Mouse (Mus musculus) midbrain, embryonic 13.5 days (tissue): ENCODE results near the gene Upk2. TPM values are rescaled to one million over a fixed set of nuclear protein-coding genes. Genes with fewer than 3 reads are reported as not detected.
A peak's percentile ranks its signal among the peaks of the same experiment; 100 is the strongest.
"Not testable (repeated sequence)": the region's sequence is repeated elsewhere in the genome, so short reads cannot be mapped to it uniquely, and the experiment has no call there.

Experiments used
- ATAC-seq: fragments of 200-750 bp; cut with Nextera tagmentation; 2 replicates; pipeline ENCODE4 v1.8.0; 2017; ENCODE audit warnings: mild to moderate bottlenecking, moderate TSS enrichment, moderate library complexity
- H3K27ac ChIP-seq: fragments of 300-500 bp; sonication (generic); 2 replicates; pipeline ENCODE4 v1.5.1; 2015; ENCODE audit warnings: inconsistent platforms, mild to moderate bottlenecking, moderate library complexity
- H3K27me3 ChIP-seq: fragments of 300-500 bp; sonication (generic); 2 replicates; pipeline ENCODE4 v1.6.1; 2015; ENCODE audit warnings: mild to moderate bottlenecking, inconsistent platforms
- H3K36me3 ChIP-seq: fragments of 300-500 bp; sonication (generic); 2 replicates; pipeline ENCODE4 v1.6.1; 2015; ENCODE audit warnings: mild to moderate bottlenecking, inconsistent platforms
- H3K4me1 ChIP-seq: fragments of 300-500 bp; sonication (generic); replicated peaks from 2 replicates; pipeline ENCODE4 v1.6.1; 2015; ENCODE audit warnings: inconsistent platforms
- H3K4me2 ChIP-seq: fragments of 300-500 bp; sonication (generic); replicated peaks from 2 replicates; pipeline ENCODE4 v1.6.1; 2015; ENCODE audit warnings: moderate library complexity, mild to moderate bottlenecking, inconsistent platforms
- H3K4me3 ChIP-seq: fragments of 300-500 bp; sonication (generic); replicated peaks from 2 replicates; pipeline ENCODE4 v1.5.1; 2015; ENCODE audit warnings: mild to moderate bottlenecking, inconsistent platforms
- H3K9ac ChIP-seq: fragments of 300-500 bp; sonication (generic); replicated peaks from 2 replicates; pipeline ENCODE4 v1.6.1; 2015; ENCODE audit warnings: mild to moderate bottlenecking, inconsistent platforms
- H3K9me3 ChIP-seq: fragments of 300-500 bp; sonication (generic); 2 replicates; pipeline ENCODE4 v1.6.1; 2016; ENCODE audit warnings: mild to moderate bottlenecking, inconsistent platforms
- WGBS: fragments of 180-500 bp; shearing (Covaris S2); methylation state at CpG from one replicate; pipeline ENCODE4 v1.1.7; 2015; 5-methylcytosine and 5-hydroxymethylcytosine counted together
- polyA plus RNA-seq: library from polyadenylated mRNA; unstranded; fragments of >200 nt; fragmentation: Nextera tagmentation; extraction: Ambion mirVana; gene quantifications from 2 replicates; pipeline ENCODE4 v1.2.1, GENCODE M21; 2015

The Upk2 gene
- polyA plus RNA-seq, 1 experiment from 2014 or later: not detected

- no peak overlapping the region for H3K9ac ChIP-seq
- peaks cover 58% of the 10 kb centered on the region for H3K36me3 ChIP-seq
- no peak overlapping the region for H3K27ac ChIP-seq
- ATAC-seq: no peak
- H3K9me3 ChIP-seq: no peaks in the 10 kb centered on the region
- H3K27me3 ChIP-seq: no peaks in the 10 kb centered on the region
- no peak overlapping the region for H3K4me3 ChIP-seq
- H3K4me2 ChIP-seq: no peak overlapping the region
- peaks cover 22% of the 10 kb centered on the region for H3K4me1 ChIP-seq
- 87% methylated on average over 4 of the region's 4 CpGs for WGBS
These were observed 42.5 kb downstream of the Upk2 start for GRCm38 (mm10) chr9:44412306-44412705.

GRCm38 (mm10) chr9:44411601-44412130 is 43.1 kb downstream of the Upk2 start:
- Histone ChIP-seq H3K9me3 (no peaks in the 10 kb centered on the region), H3K36me3 (peaks cover 58% of the 10 kb centered on the region), H3K27me3 (no peaks in the 10 kb centered on the region), H3K4me1 (peaks cover 18% of the 10 kb centered on the region), H3K9ac (no peak overlapping the region), H3K4me2 (no peak overlapping the region), H3K4me3 (no peak overlapping the region), H3K27ac (no peak overlapping the region)
- WGBS: 94% methylated on average over 1 of the region's 1 CpGs
- no peak for ATAC-seq

- WGBS: 90% methylated on average over 2 of the region's 2 CpGs
- Histone ChIP-seq H3K4me3 (no peak overlapping the region), H3K4me2 (no peak overlapping the region), H3K27ac (no peak overlapping the region), H3K4me1 (peaks cover 22% of the 10 kb centered on the region), H3K9ac (no peak overlapping the region), H3K27me3 (no peaks in the 10 kb centered on the region), H3K9me3 (no peaks in the 10 kb centered on the region), H3K36me3 (peaks cover 58% of the 10 kb centered on the region)
- no peak for ATAC-seq
These were observed 44.0 kb downstream of the Upk2 start for GRCm38 (mm10) chr9:44410647-44411336.

GRCm38 (mm10) chr9:44408693-44409092 is 46.1 kb downstream of the Upk2 start:
- peak overlapping the region; percentile 81 for H3K4me2 ChIP-seq
- H3K27me3 ChIP-seq, ATAC-seq, H3K9ac ChIP-seq, H3K27ac ChIP-seq, H3K9me3 ChIP-seq: not testable (repeated sequence)
- peak overlapping the region; percentile 75 for H3K4me3 ChIP-seq
- WGBS: 88% methylated on average over 9 of the region's 9 CpGs
- H3K36me3 ChIP-seq: peaks cover 65% of the 10 kb centered on the region
- H3K4me1 ChIP-seq: peaks cover 39% of the 10 kb centered on the region

- Histone ChIP-seq H3K27ac (peak overlapping the region; percentile 94), H3K9ac (peak overlapping the region; percentile 84), H3K4me3 (peak overlapping the region; percentile 75), H3K4me2 (peak overlapping the region; percentile 81), H3K9me3 (no peaks in the 10 kb centered on the region), H3K27me3 (no peaks in the 10 kb centered on the region), H3K36me3 (peaks cover 67% of the 10 kb centered on the region), H3K4me1 (peaks cover 41% of the 10 kb centered on the region)
- under 1% methylated on average over 24 of the region's 24 CpGs for WGBS
- ATAC-seq: no peak
These were observed 47.1 kb downstream of the Upk2 start for GRCm38 (mm10) chr9:44407752-44408097.

GRCm38 (mm10) chr9:44406906-44407751 is 47.6 kb downstream of the Upk2 start, which contains the start of the genes Rps25 and Trappc4:
Gene Rps25, plus strand, starts transcription at chr9:44407139.
Gene Trappc4, minus strand, starts transcription at chr9:44407600.
- under 1% methylated on average over 51 of the region's 51 CpGs for WGBS
- no peaks in the 10 kb centered on the region for H3K27me3 ChIP-seq
- H3K4me3 ChIP-seq: peak within 1 kb of the TSS; percentile 75
- H3K4me2 ChIP-seq: peak within 1 kb of the TSS; percentile 81
- peaks cover 41% of the 10 kb centered on the region for H3K4me1 ChIP-seq
- peaks cover 67% of the 10 kb centered on the region for H3K36me3 ChIP-seq
- no peaks in the 10 kb centered on the region for H3K9me3 ChIP-seq
- peak within 1 kb of the TSS; percentile 94 for H3K27ac ChIP-seq
- peak; percentile 98 for ATAC-seq
- peak within 1 kb of the TSS; percentile 84 for H3K9ac ChIP-seq

- Histone ChIP-seq H3K4me2 (no peak overlapping the region), H3K9ac (no peak overlapping the region), H3K36me3 (peaks cover 67% of the 10 kb centered on the region), H3K27me3 (no peaks in the 10 kb centered on the region), H3K27ac (no peak overlapping the region), H3K4me1 (peaks cover 41% of the 10 kb centered on the region), H3K4me3 (no peak overlapping the region), H3K9me3 (no peaks in the 10 kb centered on the region)
- 86% methylated on average over 3 of the region's 3 CpGs for WGBS
- no peak for ATAC-seq
These were observed 49.8 kb downstream of the Upk2 start for GRCm38 (mm10) chr9:44405011-44405410.

Other genes with a start within 250 kb of the Upk2 start
- 26.2 and 28.5 TPM in 2 replicates for gene Cbl, start 220.9 kb downstream of the Upk2 start, polyA plus RNA-seq
- not detected in 2 replicates for gene Ccdc153, start 214.3 kb downstream of the Upk2 start, polyA plus RNA-seq
- gene Pdzd3, start 203.5 kb downstream of the Upk2 start, polyA plus RNA-seq: 0.48 and 0.64 TPM in 2 replicates
- 3.3 and 3.5 TPM in 2 replicates for gene Nlrx1, start 186.4 kb downstream of the Upk2 start, polyA plus RNA-seq
- gene Abcg4, start 166.4 kb downstream of the Upk2 start, polyA plus RNA-seq: 17.3 and 18.1 TPM in 2 replicates
- 37.5 and 38.5 TPM in 2 replicates for gene Hinfp, start 149.3 kb downstream of the Upk2 start, polyA plus RNA-seq
- 23.0 and 27.3 TPM in 2 replicates for gene C2cd2l, start 134.7 kb downstream of the Upk2 start, polyA plus RNA-seq
- 40.8 TPM in 2 replicates for gene Dpagt1, start 129.0 kb downstream of the Upk2 start, polyA plus RNA-seq
- gene H2afx, start 120.3 kb downstream of the Upk2 start, polyA plus RNA-seq: 193 and 209 TPM in 2 replicates
- 72.3 and 72.9 TPM in 2 replicates for gene Hmbs, start 110.7 kb downstream of the Upk2 start, polyA plus RNA-seq
- 41.2 and 41.6 TPM in 2 replicates for gene Vps11, start 93.3 kb downstream of the Upk2 start, polyA plus RNA-seq
- 28.1 and 28.4 TPM in 2 replicates for gene Hyou1, start 75.5 kb downstream of the Upk2 start, polyA plus RNA-seq
- 34.7 and 35.9 TPM in 2 replicates for gene Slc37a4, start 58.1 kb downstream of the Upk2 start, polyA plus RNA-seq
- gene Rps25, start 47.8 kb downstream of the Upk2 start, polyA plus RNA-seq: 1,334 and 1,353 TPM in 2 replicates
- gene Trappc4, start 47.4 kb downstream of the Upk2 start, polyA plus RNA-seq: 357 and 364 TPM in 2 replicates
- gene Ccdc84, start 36.4 kb downstream of the Upk2 start, polyA plus RNA-seq: 36.7 and 40.7 TPM in 2 replicates
- not detected in 2 replicates for gene Foxr1, start 13.8 kb downstream of the Upk2 start, polyA plus RNA-seq
- gene Bcl9l, start 27.8 kb upstream of the Upk2 start, polyA plus RNA-seq: 8.0 and 9.2 TPM in 2 replicates
- gene Cxcr5, start 106.9 kb upstream of the Upk2 start, polyA plus RNA-seq: not detected in 2 replicates
- gene Ddx6, start 149.9 kb upstream of the Upk2 start, polyA plus RNA-seq: 27.5 and 28.1 TPM in 2 replicates
- not detected in 2 replicates for gene Treh, start 218.3 kb upstream of the Upk2 start, polyA plus RNA-seq